Mouse (Mus musculus) forebrain, embryonic 12.5 days (tissue): ENCODE measurements around the gene Nprl3. TPM values are rescaled to one million over a fixed set of nuclear protein-coding genes. Genes with fewer than 3 reads are reported as not detected.

Source experiments
- ATAC-seq: fragments of 200-750 bp; cut with Nextera tagmentation; 2 replicates; pipeline ENCODE4 v1.8.0; 2017; ENCODE audit warnings: moderate TSS enrichment; ENCODE audit not compliant: low FRiP score
- H3K27ac ChIP-seq: fragments of 300-500 bp; sonication (generic); 2 replicates; pipeline ENCODE4 v1.5.1; 2016; ENCODE audit warnings: mild to moderate bottlenecking
- H3K27me3 ChIP-seq: fragments of 300-500 bp; sonication (generic); 2 replicates; pipeline ENCODE4 v1.6.1; 2016; ENCODE audit warnings: mild to moderate bottlenecking
- H3K36me3 ChIP-seq: fragments of 300-500 bp; sonication (generic); replicated peaks from 2 replicates; pipeline ENCODE4 v1.6.1; 2016; ENCODE audit warnings: mild to moderate bottlenecking
- H3K4me1 ChIP-seq: fragments of 300-500 bp; sonication (generic); 2 replicates; pipeline ENCODE4 v1.6.1; 2016
- H3K4me2 ChIP-seq: fragments of 300-500 bp; sonication (generic); 2 replicates; pipeline ENCODE4 v1.6.1; 2016; ENCODE audit warnings: mild to moderate bottlenecking, moderate library complexity
- H3K4me3 ChIP-seq: fragments of 300-500 bp; sonication (generic); replicated peaks from 2 replicates; pipeline ENCODE4 v1.5.1; 2016; ENCODE audit warnings: mild to moderate bottlenecking
- H3K9ac ChIP-seq: fragments of 300-500 bp; sonication (generic); 2 replicates; pipeline ENCODE4 v1.6.1; 2016; ENCODE audit warnings: mild to moderate bottlenecking
- H3K9me3 ChIP-seq: fragments of 300-500 bp; sonication (generic); 2 replicates; pipeline ENCODE4 v1.6.1; 2016
- WGBS: fragments of 180-500 bp; shearing (Covaris S2); methylation state at CpG from one replicate; pipeline ENCODE4 v1.1.7; 2016; 5-methylcytosine and 5-hydroxymethylcytosine counted together
- polyA plus RNA-seq: library from polyadenylated mRNA; unstranded; fragments of >200 nt; fragmentation: Nextera tagmentation; extraction: Ambion mirVana; gene quantifications from 2 replicates; pipeline ENCODE4 v1.2.1, GENCODE M21; 2016

The Nprl3 gene
- polyA plus RNA-seq, 1 experiment from 2014 or later: 50.9 TPM

GRCm38 (mm10) chr11:32281416-32282144 is 14.1 kb upstream of the Nprl3 start:
- H3K27me3 ChIP-seq: peaks cover 8% of the 10 kb centered on the region; the same call in 1 of the 2 replicates
- no peak overlapping the region for H3K4me3 ChIP-seq
- H3K9me3 ChIP-seq: no peaks in the 10 kb centered on the region
- H3K27ac ChIP-seq: no peak overlapping the region
- H3K4me1 ChIP-seq: no peaks in the 10 kb centered on the region
- H3K36me3 ChIP-seq: no peaks in the 10 kb centered on the region
- no peak for ATAC-seq
- no peak overlapping the region for H3K4me2 ChIP-seq
- no peak overlapping the region for H3K9ac ChIP-seq
- 86% methylated on average over 1 of the region's 1 CpGs for WGBS

DNA sequence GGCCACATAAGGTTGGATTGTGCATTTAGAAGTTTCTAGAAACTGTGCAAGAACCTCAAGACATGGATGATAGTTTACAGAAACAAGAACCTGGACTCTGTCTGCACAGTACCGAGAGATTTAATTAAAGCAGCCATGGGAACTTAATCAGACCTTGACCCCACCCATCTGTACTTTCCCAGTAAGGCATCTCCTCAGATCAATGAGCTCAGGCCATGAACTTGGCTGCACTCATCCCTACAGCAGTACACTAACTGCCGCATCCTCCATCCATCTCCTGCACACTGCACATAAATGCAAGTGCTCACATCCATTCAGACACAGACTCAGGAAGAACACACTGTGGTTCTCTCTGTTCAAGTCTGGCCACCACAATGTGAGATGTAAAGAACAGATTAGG is 13.1 kb upstream of the Nprl3 start:
- H3K4me2 ChIP-seq: no peak overlapping the region
- H3K4me3 ChIP-seq: no peak overlapping the region
- no peak overlapping the region for H3K9ac ChIP-seq
- no peak overlapping the region for H3K27ac ChIP-seq
- WGBS: 78% methylated on average over 2 of the region's 2 CpGs
- H3K9me3 ChIP-seq: no peaks in the 10 kb centered on the region
- no peaks in the 10 kb centered on the region for H3K36me3 ChIP-seq
- no peak for ATAC-seq
- no peaks in the 10 kb centered on the region for H3K4me1 ChIP-seq
- peaks cover 10% of the 10 kb centered on the region; the same call in 1 of the 2 replicates for H3K27me3 ChIP-seq

- no peaks in the 10 kb centered on the region for H3K4me1 ChIP-seq
- 89% methylated on average over 12 of the region's 12 CpGs for WGBS
- H3K27ac ChIP-seq: no peak overlapping the region
- no peak overlapping the region for H3K4me3 ChIP-seq
- no peak for ATAC-seq
- H3K9me3 ChIP-seq: no peaks in the 10 kb centered on the region
- no peaks in the 10 kb centered on the region for H3K36me3 ChIP-seq
- no peak overlapping the region for H3K9ac ChIP-seq
- peaks cover 10% of the 10 kb centered on the region; the same call in 1 of the 2 replicates for H3K27me3 ChIP-seq
- no peak overlapping the region for H3K4me2 ChIP-seq
These were observed 11.0 kb upstream of the Nprl3 start for GRCm38 (mm10) chr11:32278458-32278957.

GRCm38 (mm10) chr11:32277736-32278457 is 10.4 kb upstream of the Nprl3 start:
- peaks cover 10% of the 10 kb centered on the region; the same call in 1 of the 2 replicates for H3K27me3 ChIP-seq
- 80% methylated on average over 21 of the region's 21 CpGs for WGBS
- H3K36me3 ChIP-seq: no peaks in the 10 kb centered on the region
- no peak overlapping the region for H3K4me3 ChIP-seq
- H3K27ac ChIP-seq: no peak overlapping the region
- H3K9ac ChIP-seq: no peak overlapping the region
- H3K9me3 ChIP-seq: no peaks in the 10 kb centered on the region
- no peak overlapping the region for H3K4me2 ChIP-seq
- no peak for ATAC-seq
- H3K4me1 ChIP-seq: no peaks in the 10 kb centered on the region

DNA sequence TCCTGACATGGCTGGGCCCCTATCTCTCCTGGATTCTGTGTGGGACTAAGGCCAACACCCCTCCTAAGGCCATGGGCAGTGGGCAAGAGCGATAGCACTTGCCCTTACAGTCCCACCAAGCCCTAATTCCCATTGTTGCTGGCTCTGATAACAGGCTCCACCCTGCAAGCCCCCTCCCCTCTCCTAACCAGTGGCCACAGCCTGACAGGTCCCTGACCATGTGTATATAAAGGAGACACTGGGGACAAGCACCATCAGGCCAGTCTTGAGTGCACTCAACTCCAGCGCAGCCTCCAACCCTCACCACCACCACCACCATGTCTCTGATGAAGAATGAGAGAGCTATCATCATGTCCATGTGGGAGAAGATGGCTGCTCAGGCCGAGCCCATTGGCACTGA is 8.8 kb upstream of the Nprl3 start, which contains the start of gene Hba-x:
Gene Hba-x, plus strand, starts transcription at position 54 of the 400 bp plus-strand sequence.
- Histone ChIP-seq H3K27me3 (peaks cover 14% of the 10 kb centered on the region), H3K9ac (no peak within 1 kb of the TSS), H3K4me1 (no peaks in the 10 kb centered on the region), H3K4me2 (no peak within 1 kb of the TSS), H3K27ac (no peak within 1 kb of the TSS), H3K9me3 (no peaks in the 10 kb centered on the region), H3K4me3 (no peak within 1 kb of the TSS), H3K36me3 (no peaks in the 10 kb centered on the region)
- WGBS: 77% methylated on average over 3 of the region's 3 CpGs
- no peak for ATAC-seq

DNA sequence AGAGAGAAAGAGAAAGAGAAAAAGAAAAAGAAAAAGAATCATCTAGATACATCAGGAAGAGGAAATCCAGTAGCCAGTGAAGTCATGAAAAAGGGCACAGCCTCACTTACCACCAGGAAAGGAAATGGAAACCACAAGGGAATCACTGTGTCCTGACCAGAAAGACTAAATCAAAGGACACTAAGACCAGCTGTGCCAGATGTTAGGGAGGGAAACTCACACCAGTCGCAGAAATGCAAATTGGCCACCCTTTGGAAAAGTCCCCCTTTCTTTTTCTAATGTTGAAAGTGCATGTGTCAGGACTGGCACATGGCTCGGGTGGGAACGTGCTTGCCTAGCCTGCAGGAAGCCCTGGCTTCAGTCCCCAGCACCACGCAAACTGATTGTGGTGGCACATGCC is 3.7 kb upstream of the Nprl3 start:
- ATAC-seq: no peak

GRCm38 (mm10) chr11:32268952-32269351 is 1.4 kb upstream of the Nprl3 start:
- H3K27ac ChIP-seq: no peak overlapping the region
- no peak overlapping the region for H3K4me2 ChIP-seq
- no peaks in the 10 kb centered on the region for H3K9me3 ChIP-seq
- peaks cover 14% of the 10 kb centered on the region for H3K4me1 ChIP-seq
- no peak overlapping the region for H3K4me3 ChIP-seq
- peaks cover 19% of the 10 kb centered on the region for H3K27me3 ChIP-seq
- WGBS: 78% methylated on average over 5 of the region's 5 CpGs
- no peak overlapping the region for H3K9ac ChIP-seq
- H3K36me3 ChIP-seq: no peaks in the 10 kb centered on the region
- ATAC-seq: no peak

More for the DNA sequence above, 3.7 kb upstream of the Nprl3 start:
- no peak overlapping the region for H3K9ac ChIP-seq
- H3K4me2 ChIP-seq: no peak overlapping the region
- H3K27me3 ChIP-seq: peaks cover 19% of the 10 kb centered on the region
- H3K27ac ChIP-seq: no peak overlapping the region
- 59% methylated on average over 4 of the region's 4 CpGs for WGBS
- H3K9me3 ChIP-seq: no peaks in the 10 kb centered on the region
- H3K36me3 ChIP-seq: no peaks in the 10 kb centered on the region
- H3K4me1 ChIP-seq: peaks cover 11% of the 10 kb centered on the region
- no peak overlapping the region for H3K4me3 ChIP-seq

DNA sequence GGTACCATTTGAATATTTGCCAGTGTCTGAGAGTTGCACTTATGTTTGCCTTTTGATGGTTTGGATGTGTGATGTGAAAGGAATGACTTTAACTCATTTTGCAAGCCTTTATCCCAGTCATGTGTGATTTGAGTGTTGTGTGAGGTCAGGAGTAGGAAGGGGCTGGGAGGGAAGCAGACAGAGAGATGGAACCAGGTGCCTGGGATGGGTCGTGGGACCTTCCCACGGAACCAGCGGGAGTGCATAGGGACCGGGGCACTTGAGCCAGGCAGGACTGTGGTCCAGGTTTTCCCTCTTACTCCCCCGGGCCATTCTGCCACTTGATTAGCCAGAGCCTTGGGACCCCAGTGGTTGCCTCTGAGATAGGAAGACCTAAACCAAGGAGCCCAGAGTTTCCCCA is 457 bp upstream of the Nprl3 start:
- WGBS: 22% methylated on average over 5 of the region's 5 CpGs
- peaks cover 19% of the 10 kb centered on the region for H3K27me3 ChIP-seq
- peak overlapping the region; percentile 98 for H3K27ac ChIP-seq
- H3K9me3 ChIP-seq: no peaks in the 10 kb centered on the region
- H3K4me2 ChIP-seq: peak overlapping the region; percentile 60
- peak overlapping the region; percentile 93 for H3K9ac ChIP-seq
- no peak; the same call in 1 of the 2 replicates for ATAC-seq
- H3K4me3 ChIP-seq: peak overlapping the region; percentile 82
- no peaks in the 10 kb centered on the region for H3K36me3 ChIP-seq
- H3K4me1 ChIP-seq: peaks cover 14% of the 10 kb centered on the region

DNA sequence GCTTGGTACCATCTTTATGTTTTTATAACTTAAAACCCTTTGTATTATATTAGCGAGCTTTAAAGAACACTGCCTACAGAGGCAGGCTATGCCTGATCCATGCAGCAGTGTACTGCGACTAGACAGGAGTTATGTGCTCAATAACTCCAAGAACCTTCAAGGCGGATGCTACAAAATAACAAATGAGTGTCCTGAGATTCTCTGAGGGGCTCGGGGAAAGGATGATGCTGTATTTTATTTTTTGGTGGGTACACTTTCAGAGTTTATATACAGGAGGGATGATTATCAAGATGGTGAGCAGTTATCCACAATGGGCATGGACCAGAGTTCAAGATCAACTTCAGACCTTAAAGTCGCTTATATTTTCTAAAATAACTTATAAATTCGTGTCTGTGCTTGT is 731 bp downstream of the Nprl3 start:
- Histone ChIP-seq H3K9me3 (no peaks in the 10 kb centered on the region), H3K9ac (peak overlapping the region; percentile 93), H3K36me3 (peaks cover 6% of the 10 kb centered on the region), H3K4me2 (peak overlapping the region; percentile 60), H3K4me3 (peak overlapping the region; percentile 82), H3K4me1 (peaks cover 14% of the 10 kb centered on the region), H3K27me3 (peaks cover 19% of the 10 kb centered on the region), H3K27ac (peak overlapping the region; percentile 98)
- 34% methylated on average over 6 of the region's 6 CpGs for WGBS
- ATAC-seq: no peak

DNA sequence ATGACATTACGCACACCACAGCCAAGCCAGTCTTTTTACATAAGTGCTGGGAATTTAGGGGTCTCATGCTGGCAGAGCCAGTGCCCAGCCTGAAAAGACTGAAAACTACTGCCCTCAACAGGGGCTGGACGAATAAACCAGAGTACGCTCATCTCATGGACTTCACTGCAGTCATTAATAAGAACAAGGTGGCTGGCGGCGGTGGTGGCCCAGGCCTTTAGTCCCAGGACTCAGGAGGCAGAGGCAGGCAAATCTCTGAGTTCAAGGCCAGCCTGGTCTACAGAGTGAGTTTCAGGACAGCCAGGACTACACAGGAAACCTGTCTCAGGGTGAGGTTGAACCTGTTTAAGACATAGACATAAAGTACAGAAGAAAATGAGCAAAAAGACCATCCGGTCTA is 1.3 kb downstream of the Nprl3 start:
- no peaks in the 10 kb centered on the region for H3K9me3 ChIP-seq
- no peak overlapping the region for H3K9ac ChIP-seq
- no peak for ATAC-seq
- WGBS: 90% methylated on average over 6 of the region's 6 CpGs
- H3K4me2 ChIP-seq: no peak overlapping the region
- no peak overlapping the region for H3K27ac ChIP-seq
- peaks cover 8% of the 10 kb centered on the region for H3K36me3 ChIP-seq
- H3K4me1 ChIP-seq: peaks cover 14% of the 10 kb centered on the region
- peaks cover 14% of the 10 kb centered on the region for H3K27me3 ChIP-seq
- H3K4me3 ChIP-seq: no peak overlapping the region

- Histone ChIP-seq H3K9me3 (no peaks in the 10 kb centered on the region), H3K27me3 (peaks cover 14% of the 10 kb centered on the region), H3K4me2 (no peak overlapping the region), H3K27ac (no peak overlapping the region), H3K36me3 (peaks cover 18% of the 10 kb centered on the region), H3K4me1 (peaks cover 14% of the 10 kb centered on the region), H3K9ac (no peak overlapping the region), H3K4me3 (no peak overlapping the region)
- WGBS: 97% methylated on average over 3 of the region's 3 CpGs
- no peak for ATAC-seq
These were observed 2.3 kb downstream of the Nprl3 start for GRCm38 (mm10) chr11:32265117-32265738.

DNA sequence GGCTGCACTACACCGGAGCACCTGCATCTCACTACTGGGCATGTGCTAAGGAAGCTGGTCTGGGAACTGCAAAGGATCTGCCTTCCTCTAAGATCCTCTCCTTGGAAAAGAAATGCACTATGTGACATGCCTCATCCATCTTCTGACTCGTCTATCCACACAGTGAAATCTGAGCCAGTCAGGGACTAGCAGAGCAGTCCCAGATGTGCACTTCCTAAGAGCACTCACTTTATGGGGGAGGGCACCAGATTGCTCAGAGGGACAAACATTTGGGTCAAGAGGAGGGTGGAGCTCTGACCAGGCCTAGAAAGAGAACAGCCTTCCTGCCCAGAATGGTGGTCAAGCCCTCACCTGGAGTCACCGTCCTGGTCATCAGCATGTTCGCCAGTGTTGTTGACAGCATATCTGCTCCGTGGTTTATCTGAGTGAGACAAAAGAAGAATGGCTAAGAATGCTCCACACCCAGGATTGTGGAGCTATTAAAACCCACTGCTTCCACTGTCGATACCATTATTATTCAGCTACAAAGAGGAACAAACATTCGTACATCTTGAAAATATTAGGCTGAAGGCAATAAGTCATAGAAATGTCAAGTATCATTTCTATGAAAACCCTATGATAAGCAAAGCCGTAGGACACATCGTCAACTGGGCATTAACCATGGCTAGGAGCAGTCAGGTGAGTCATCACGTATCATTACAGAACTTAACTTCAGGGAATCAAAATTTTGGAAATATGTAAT is 4.7 kb downstream of the Nprl3 start:
- H3K4me2 ChIP-seq: no peak overlapping the region
- H3K4me1 ChIP-seq: peaks cover 9% of the 10 kb centered on the region
- H3K9ac ChIP-seq: no peak overlapping the region
- no peak overlapping the region for H3K27ac ChIP-seq
- H3K9me3 ChIP-seq: no peaks in the 10 kb centered on the region
- WGBS: 89% methylated on average over 10 of the region's 10 CpGs
- no peak overlapping the region for H3K4me3 ChIP-seq
- peaks cover 19% of the 10 kb centered on the region for H3K36me3 ChIP-seq
- ATAC-seq: no peak
- H3K27me3 ChIP-seq: no peaks in the 10 kb centered on the region
